Mouse (Mus musculus) megakaryocyte progenitor cell, adult 5-6 weeks (primary cell): ENCODE data around the gene Cfap161. TPM values are rescaled to one million over a fixed set of nuclear protein-coding genes. Genes with fewer than 3 reads are reported as not detected.

Experiments
- ATAC-seq: replicated peaks from 2 replicates; pipeline ENCODE4 v1.8.0; 2016; ENCODE audit warnings: mild to moderate bottlenecking, moderate TSS enrichment, inconsistent platforms; ENCODE audit not compliant: poor library complexity
- total RNA-seq, 2 experiments: library from RNA; stranded (forward) in 1 of 2; stranded (reverse) in 1 of 2; fragments of 157-497, 149-512 nt in 1 of 2; fragments of 200-1000 nt in 1 of 2; gene quantifications; 2 replicates each; pipeline versions ENCODE4 v1.2.3 to v1.2.4; 2015 to 2017

The Cfap161 gene
- total RNA-seq, 2 experiments from 2014 or later = not detected

GRCm38 (mm10) chr7:83744250-83744649 is 50.4 kb downstream of the Cfap161 start:
- ATAC-seq = no peak

GRCm38 (mm10) chr7:83742690-83743089 is 52.0 kb downstream of the Cfap161 start:
- ATAC-seq = no peak

GRCm38 (mm10) chr7:83742026-83742425 is 52.7 kb downstream of the Cfap161 start:
- ATAC-seq = no peak

- no peak for ATAC-seq
Observed at GRCm38 (mm10) chr7:83739680-83740310, 54.9 kb downstream of the Cfap161 start.

- no peak for ATAC-seq
Observed at GRCm38 (mm10) chr7:83738623-83739462, 55.8 kb downstream of the Cfap161 start.

- no peak for ATAC-seq
Observed at GRCm38 (mm10) chr7:83737914-83738490, 56.7 kb downstream of the Cfap161 start.

- ATAC-seq = no peak
Observed at GRCm38 (mm10) chr7:83736341-83737115, 58.2 kb downstream of the Cfap161 start.

GRCm38 (mm10) chr7:83735108-83735781 is 59.4 kb downstream of the Cfap161 start:
- no peak for ATAC-seq

GRCm38 (mm10) chr7:83734671-83735082 is 60.0 kb downstream of the Cfap161 start:
- no peak for ATAC-seq

- no peak for ATAC-seq
Observed at GRCm38 (mm10) chr7:83734246-83734645, 60.4 kb downstream of the Cfap161 start.

GRCm38 (mm10) chr7:83732781-83733180 is 61.9 kb downstream of the Cfap161 start:
- ATAC-seq = no peak

- ATAC-seq = no peak
Observed at GRCm38 (mm10) chr7:83731961-83732666, 62.6 kb downstream of the Cfap161 start.

GRCm38 (mm10) chr7:83731297-83731696 is 63.4 kb downstream of the Cfap161 start:
- no peak for ATAC-seq

- no peak for ATAC-seq
Observed at GRCm38 (mm10) chr7:83726936-83727632, 67.6 kb downstream of the Cfap161 start.

- no peak for ATAC-seq
Observed at GRCm38 (mm10) chr7:83725801-83726200, 68.9 kb downstream of the Cfap161 start.

- ATAC-seq = no peak
Observed at GRCm38 (mm10) chr7:83724541-83724940, 70.1 kb downstream of the Cfap161 start.
